ENCODE assay signal across 33 mouse cellular contexts in the genomic region with DNA sequence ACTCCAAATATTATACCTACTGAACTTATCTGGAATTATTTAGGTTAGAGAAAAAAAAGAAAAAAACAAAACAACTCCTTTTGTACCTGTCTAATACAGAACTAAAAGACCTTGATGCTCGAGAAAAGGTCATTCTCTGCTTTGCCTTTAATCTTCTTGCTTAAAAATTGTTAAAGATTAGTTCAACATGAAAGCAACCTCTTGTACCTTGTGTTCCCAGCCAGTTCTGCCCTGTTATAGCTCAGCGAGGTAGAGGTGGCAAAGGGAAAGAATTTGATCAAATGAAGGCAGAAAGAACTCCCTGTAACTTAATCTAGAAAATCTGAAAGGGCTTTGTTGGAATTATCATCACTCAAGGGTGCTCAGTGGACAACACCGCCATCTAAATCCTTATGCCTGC. TPM values are rescaled to one million over a fixed set of nuclear protein-coding genes. Genes with fewer than 3 reads are reported as not detected.
"Had no signal": no experiment of that assay in that cellular context is flagged by ENCODE, and none has a peak within 500 bp of the region (broad histone marks: within the 10 kb centered on the region; RNA-seq: fewer than 3 reads in every experiment).

No protein-coding gene starts in this region.

RNA-seq across cellular contexts. Expression of gene Gm47985, which starts 3.8 kb away (rescaled TPM):
- total RNA-seq: gastrocnemius, postnatal 36 days; layer of hippocampus, adult 18-20 months; layer of hippocampus, postnatal 14 days; layer of hippocampus, postnatal 36 days; left cerebral cortex, adult 18-20 months; left cerebral cortex, adult 8-10 months; left cerebral cortex, postnatal 10 days; left cerebral cortex, postnatal 25 days; left cerebral cortex, postnatal 4 days; liver, adult 2 months had no signal
- polyA plus RNA-seq: heart, embryonic 14.5 days; hindbrain, embryonic 16.5 days; intestine, embryonic 15.5 days; limb, embryonic 15.5 days; liver, adult 2 months had no signal

RNA-seq across cellular contexts. Expression of gene Gm8947, which starts 6.0 kb away (rescaled TPM):
- total RNA-seq: heart, adult 18-20 months; heart, adult 8-10 months; heart, postnatal 10 days; heart, postnatal 25 days; layer of hippocampus, adult 18-20 months; layer of hippocampus, adult 8-10 months; layer of hippocampus, postnatal 14 days; layer of hippocampus, postnatal 36 days; left cerebral cortex, adult 18-20 months; left cerebral cortex, adult 8-10 months; left cerebral cortex, postnatal 10 days; left cerebral cortex, postnatal 25 days; left cerebral cortex, postnatal 4 days; liver, adult 2 months had no signal
- polyA plus RNA-seq: heart, embryonic 14.5 days; heart, embryonic 16.5 days; hindbrain, embryonic 12.5 days; hindbrain, embryonic 14.5 days; hindbrain, embryonic 16.5 days; inflammation-experienced regulatory T-cells, adult 6 months; intestine, postnatal 0 days; limb, embryonic 13.5 days; limb, embryonic 15.5 days; liver, adult 2 months had no signal

RNA-seq across cellular contexts. Expression of gene Gm47995, which starts 12.1 kb away (rescaled TPM):
- total RNA-seq: gastrocnemius, adult 8-10 months; heart, adult 18-20 months; heart, adult 8-10 months; heart, postnatal 10 days; heart, postnatal 25 days; heart, postnatal 4 days; layer of hippocampus, adult 18-20 months; layer of hippocampus, adult 8-10 months; layer of hippocampus, postnatal 14 days; layer of hippocampus, postnatal 36 days; left cerebral cortex, adult 18-20 months; left cerebral cortex, adult 8-10 months; left cerebral cortex, postnatal 10 days; left cerebral cortex, postnatal 25 days; left cerebral cortex, postnatal 4 days; liver, adult 2 months had no signal
- polyA plus RNA-seq: heart, embryonic 14.5 days; heart, embryonic 16.5 days; hindbrain, embryonic 12.5 days; hindbrain, embryonic 14.5 days; hindbrain, embryonic 16.5 days; inflammation-experienced regulatory T-cells, adult 6 months; intestine, embryonic 15.5 days; intestine, postnatal 0 days; limb, embryonic 11.5 days; limb, embryonic 13.5 days; liver, adult 2 months had no signal

RNA-seq across cellular contexts. Expression of gene 3110040M04Rik, which starts 17.7 kb away (rescaled TPM):
- total RNA-seq: gastrocnemius, adult 8-10 months; gastrocnemius, postnatal 14 days; gastrocnemius, postnatal 36 days; heart, adult 18-20 months; heart, adult 8-10 months; heart, postnatal 10 days; heart, postnatal 25 days; heart, postnatal 4 days; layer of hippocampus, adult 18-20 months; layer of hippocampus, adult 8-10 months; layer of hippocampus, postnatal 14 days; layer of hippocampus, postnatal 36 days; left cerebral cortex, adult 18-20 months; left cerebral cortex, adult 8-10 months; left cerebral cortex, postnatal 10 days; left cerebral cortex, postnatal 25 days; left cerebral cortex, postnatal 4 days; liver, adult 2 months had no signal
- polyA plus RNA-seq: gonadal fat pad, adult 2 months; heart, embryonic 14.5 days; heart, embryonic 16.5 days; hindbrain, embryonic 10.5 days; hindbrain, embryonic 14.5 days; hindbrain, embryonic 16.5 days; inflammation-experienced regulatory T-cells, adult 6 months; intestine, postnatal 0 days; limb, embryonic 11.5 days; limb, embryonic 13.5 days; limb, embryonic 15.5 days; liver, adult 2 months had no signal

RNA-seq across cellular contexts. Expression of gene Gm47996, which starts 23.7 kb away (rescaled TPM):
- total RNA-seq: gastrocnemius, postnatal 14 days; heart, adult 18-20 months; heart, adult 8-10 months; heart, postnatal 10 days; heart, postnatal 25 days; heart, postnatal 4 days; layer of hippocampus, adult 18-20 months; layer of hippocampus, adult 8-10 months; layer of hippocampus, postnatal 14 days; layer of hippocampus, postnatal 36 days; left cerebral cortex, adult 18-20 months; left cerebral cortex, adult 8-10 months; left cerebral cortex, postnatal 10 days; left cerebral cortex, postnatal 25 days; left cerebral cortex, postnatal 4 days; liver, adult 2 months had no signal
- polyA plus RNA-seq: heart, embryonic 10.5 days; heart, embryonic 14.5 days; heart, embryonic 16.5 days; hindbrain, embryonic 12.5 days; hindbrain, embryonic 14.5 days; hindbrain, embryonic 16.5 days; inflammation-experienced regulatory T-cells, adult 6 months; intestine, embryonic 15.5 days; intestine, postnatal 0 days; kidney, embryonic 14.5 days; limb, embryonic 13.5 days; liver, adult 2 months had no signal
